Mouse (Mus musculus) kidney, embryonic 14.5 days (tissue): Measurements from ENCODE around the gene Hspg2. TPM values are rescaled to one million over a fixed set of nuclear protein-coding genes. Genes with fewer than 3 reads are reported as not detected.

ENCODE experiments used
- ATAC-seq: fragments of 200-750 bp; cut with Nextera tagmentation; 2 replicates; pipeline ENCODE4 v1.8.0; 2017; ENCODE audit warnings: moderate number of reproducible peaks, mild to moderate bottlenecking, moderate TSS enrichment, moderate library complexity; ENCODE audit not compliant: low FRiP score, low TSS enrichment
- H3K27ac ChIP-seq: fragments of 300-500 bp; sonication (generic); 2 replicates; pipeline ENCODE4 v1.5.1; 2014; ENCODE audit warnings: low read depth, mild to moderate bottlenecking, low read length, moderate library complexity, mixed read lengths
- H3K27me3 ChIP-seq: fragments of 300-500 bp; sonication (generic); 2 replicates; pipeline ENCODE4 v1.6.1; 2014; ENCODE audit warnings: mild to moderate bottlenecking, low read length; ENCODE audit not compliant: control insufficient read depth, insufficient read depth
- H3K36me3 ChIP-seq: fragments of 300-500 bp; sonication (generic); 2 replicates; pipeline ENCODE4 v1.6.1; 2014; ENCODE audit warnings: low read length, mixed read lengths; ENCODE audit not compliant: control insufficient read depth, insufficient read depth
- H3K4me1 ChIP-seq: fragments of 300-500 bp; sonication (generic); 2 replicates; pipeline ENCODE4 v1.6.1; 2014; ENCODE audit warnings: low read length, mixed read lengths; ENCODE audit not compliant: control insufficient read depth, insufficient read depth
- H3K4me2 ChIP-seq: fragments of 300-500 bp; sonication (generic); replicated peaks from 2 replicates; pipeline ENCODE4 v1.6.1; 2014; ENCODE audit warnings: low read depth, mild to moderate bottlenecking, low read length
- H3K4me3 ChIP-seq: fragments of 300-500 bp; sonication (generic); 2 replicates; pipeline ENCODE4 v1.5.1; 2014; ENCODE audit warnings: mild to moderate bottlenecking, low read length
- H3K9ac ChIP-seq: fragments of 300-500 bp; sonication (generic); 2 replicates; pipeline ENCODE4 v1.6.1; 2014; ENCODE audit warnings: low read depth, mild to moderate bottlenecking, low read length, moderate library complexity
- H3K9me3 ChIP-seq: fragments of 300-500 bp; sonication (generic); 2 replicates; pipeline ENCODE4 v1.6.1; 2016; ENCODE audit warnings: low read length; ENCODE audit not compliant: control insufficient read depth
- WGBS: fragments of 180-500 bp; shearing (Covaris S2); extraction: QIAGEN DNeasy Blood & Tissue Kit; methylation state at CpG from one replicate; pipeline ENCODE4 v1.1.7; 2014; 5-methylcytosine and 5-hydroxymethylcytosine counted together
- polyA plus RNA-seq: library from polyadenylated mRNA; unstranded; fragments of >200 nt; fragmentation: Nextera tagmentation; extraction: Ambion mirVana; gene quantifications from 2 replicates; pipeline ENCODE4 v1.2.1, GENCODE M21; 2014

Hspg2 gene
- polyA plus RNA-seq, 1 experiment from 2014 or later = 56.2 TPM

- ATAC-seq = no peak
- no peaks in the 10 kb centered on the region for H3K27me3 ChIP-seq
- no peaks in the 10 kb centered on the region for H3K36me3 ChIP-seq
- peaks cover 12% of the 10 kb centered on the region for H3K4me1 ChIP-seq
- H3K9ac ChIP-seq = no peak overlapping the region
- no peak overlapping the region for H3K4me2 ChIP-seq
- H3K4me3 ChIP-seq = no peak overlapping the region
- no peaks in the 10 kb centered on the region for H3K9me3 ChIP-seq
- 67% methylated on average over 7 of the region's 7 CpGs for WGBS
- H3K27ac ChIP-seq = no peak overlapping the region
These were observed 21.0 kb upstream of the Hspg2 start for GRCm38 (mm10) chr4:137447363-137448196.

GRCm38 (mm10) chr4:137448197-137448596, 20.4 kb upstream of the Hspg2 start:
- Histone ChIP-seq H3K9ac (no peak overlapping the region; the same call in 1 of the 2 replicates), H3K27ac (no peak overlapping the region), H3K9me3 (no peaks in the 10 kb centered on the region), H3K4me2 (no peak overlapping the region), H3K4me1 (peaks cover 12% of the 10 kb centered on the region), H3K36me3 (no peaks in the 10 kb centered on the region), H3K27me3 (no peaks in the 10 kb centered on the region), H3K4me3 (no peak overlapping the region)
- ATAC-seq = no peak; the same call in 1 of the 2 replicates
- WGBS = 55% methylated on average over 6 of the region's 6 CpGs

- Histone ChIP-seq H3K4me1 (peaks cover 12% of the 10 kb centered on the region), H3K4me2 (no peak overlapping the region), H3K27me3 (no peaks in the 10 kb centered on the region), H3K9ac (no peak overlapping the region), H3K9me3 (no peaks in the 10 kb centered on the region), H3K36me3 (no peaks in the 10 kb centered on the region), H3K4me3 (no peak overlapping the region), H3K27ac (no peak overlapping the region)
- no peak for ATAC-seq
- 54% methylated on average over 2 of the region's 2 CpGs for WGBS
These were observed 19.9 kb upstream of the Hspg2 start for GRCm38 (mm10) chr4:137448641-137449040.

GRCm38 (mm10) chr4:137449132-137449531, 19.4 kb upstream of the Hspg2 start:
- H3K27me3 ChIP-seq = no peaks in the 10 kb centered on the region
- no peak overlapping the region for H3K9ac ChIP-seq
- no peak for ATAC-seq
- no peaks in the 10 kb centered on the region for H3K36me3 ChIP-seq
- no peaks in the 10 kb centered on the region for H3K9me3 ChIP-seq
- no peak overlapping the region for H3K4me2 ChIP-seq
- 90% methylated on average over 2 of the region's 2 CpGs for WGBS
- H3K4me3 ChIP-seq = no peak overlapping the region
- H3K4me1 ChIP-seq = peaks cover 12% of the 10 kb centered on the region
- no peak overlapping the region for H3K27ac ChIP-seq

- Histone ChIP-seq H3K4me2 (no peak overlapping the region), H3K4me1 (peaks cover 12% of the 10 kb centered on the region), H3K9ac (no peak overlapping the region), H3K27me3 (no peaks in the 10 kb centered on the region), H3K9me3 (no peaks in the 10 kb centered on the region), H3K27ac (no peak overlapping the region), H3K4me3 (no peak overlapping the region), H3K36me3 (no peaks in the 10 kb centered on the region)
- ATAC-seq = no peak
- WGBS = 79% methylated on average over 10 of the region's 10 CpGs
These were observed 18.9 kb upstream of the Hspg2 start for GRCm38 (mm10) chr4:137449715-137450114.

GRCm38 (mm10) chr4:137452190-137452589, 16.4 kb upstream of the Hspg2 start:
- H3K9me3 ChIP-seq = no peaks in the 10 kb centered on the region
- no peak overlapping the region for H3K4me3 ChIP-seq
- H3K4me1 ChIP-seq = peaks cover 12% of the 10 kb centered on the region
- no peak overlapping the region for H3K4me2 ChIP-seq
- no peak overlapping the region for H3K27ac ChIP-seq
- no peaks in the 10 kb centered on the region for H3K27me3 ChIP-seq
- 94% methylated on average over 6 of the region's 6 CpGs for WGBS
- no peaks in the 10 kb centered on the region for H3K36me3 ChIP-seq
- ATAC-seq = no peak
- no peak overlapping the region for H3K9ac ChIP-seq

GRCm38 (mm10) chr4:137453234-137453767, 15.3 kb upstream of the Hspg2 start, which contains the start of gene 1700013G24Rik:
Gene 1700013G24Rik (plus strand): TSS chr4:137453284.
- Histone ChIP-seq H3K9me3 (no peaks in the 10 kb centered on the region), H3K27ac (no peak within 1 kb of the TSS), H3K9ac (no peak within 1 kb of the TSS), H3K27me3 (no peaks in the 10 kb centered on the region), H3K4me3 (no peak within 1 kb of the TSS), H3K4me1 (peaks cover 8% of the 10 kb centered on the region), H3K4me2 (no peak within 1 kb of the TSS), H3K36me3 (no peaks in the 10 kb centered on the region)
- ATAC-seq = no peak
- WGBS = 73% methylated on average over 8 of the region's 8 CpGs

GRCm38 (mm10) chr4:137454582-137454981, 14.0 kb upstream of the Hspg2 start:
- ATAC-seq = no peak
- Histone ChIP-seq H3K9ac (no peak overlapping the region), H3K9me3 (no peaks in the 10 kb centered on the region), H3K27ac (no peak overlapping the region), H3K4me2 (no peak overlapping the region), H3K4me1 (peaks cover 8% of the 10 kb centered on the region; the same call in 1 of the 2 replicates), H3K4me3 (no peak overlapping the region), H3K36me3 (no peaks in the 10 kb centered on the region), H3K27me3 (no peaks in the 10 kb centered on the region)
- 93% methylated on average over 14 of the region's 14 CpGs for WGBS

- H3K4me2 ChIP-seq = no peak overlapping the region
- ATAC-seq = no peak
- 81% methylated on average over 12 of the region's 12 CpGs for WGBS
These were observed 12.0 kb upstream of the Hspg2 start for GRCm38 (mm10) chr4:137456581-137456980.

More at GRCm38 (mm10) chr4:137456581-137456980, 12.0 kb upstream of the Hspg2 start:
- no peaks in the 10 kb centered on the region for H3K27me3 ChIP-seq
- H3K4me3 ChIP-seq = no peak overlapping the region
- H3K4me1 ChIP-seq = peaks cover 14% of the 10 kb centered on the region; the same call in 1 of the 2 replicates
- no peaks in the 10 kb centered on the region for H3K9me3 ChIP-seq
- no peaks in the 10 kb centered on the region for H3K36me3 ChIP-seq
- H3K27ac ChIP-seq = no peak overlapping the region
- no peak overlapping the region for H3K9ac ChIP-seq
